Mouse (Mus musculus) C2C12 (cell line): ENCODE data around the gene Isg15. TPM values are rescaled to one million over a fixed set of nuclear protein-coding genes. Genes with fewer than 3 reads are reported as not detected.

ENCODE experiments used
- H3K27me3 ChIP-seq: one replicate; pipeline ENCODE4 v1.6.1; 2011; ENCODE audit not compliant: control insufficient read depth, insufficient read depth, insufficient read length
- H3K36me3 ChIP-seq: one replicate; pipeline ENCODE4 v1.6.1; 2011; ENCODE audit not compliant: control insufficient read depth, insufficient read depth
- H3K4me3 ChIP-seq: one replicate; pipeline ENCODE4 v1.5.1; 2011; ENCODE audit warnings: mild to moderate bottlenecking, control low read depth; ENCODE audit not compliant: poor library complexity, insufficient read depth, severe bottlenecking
- H3K79me2 ChIP-seq: one replicate; pipeline ENCODE4 v1.6.1; 2011; ENCODE audit not compliant: control insufficient read depth, insufficient read depth
- H3K79me3 ChIP-seq: one replicate; pipeline ENCODE4 v1.6.1; 2011; ENCODE audit warnings: low read depth, control low read depth
- H3ac ChIP-seq: one replicate; pipeline ENCODE3; 2011; ENCODE audit warnings: low read depth; ENCODE audit not compliant: control insufficient read depth, insufficient read length
- CEBPB ChIP-seq: IDR thresholded peaks from one replicate; pipeline ENCODE4 v1.6.1; 2011; ENCODE audit warnings: low read depth, mild to moderate bottlenecking, control low read depth, moderate library complexity
- CTCF ChIP-seq: IDR thresholded peaks from one replicate; pipeline ENCODE4 v1.5.1; 2011; ENCODE audit not compliant: control insufficient read depth, insufficient read depth, insufficient read length
- FOSL1 ChIP-seq: IDR thresholded peaks from one replicate; pipeline ENCODE4 v1.8.0; 2011; ENCODE audit warnings: mild to moderate bottlenecking, low read length; ENCODE audit not compliant: poor library complexity, insufficient read depth, severe bottlenecking
- MAX ChIP-seq: IDR thresholded peaks from one replicate; pipeline ENCODE4 v1.6.1; 2011; ENCODE audit warnings: mild to moderate bottlenecking, control low read depth
- MYOD1 ChIP-seq: IDR thresholded peaks from one replicate; pipeline ENCODE4 v1.6.1; 2011; ENCODE audit warnings: low read depth; ENCODE audit not compliant: control insufficient read depth, insufficient read length
- MYOG ChIP-seq: IDR thresholded peaks from one replicate; pipeline ENCODE4 v1.6.1; 2011; ENCODE audit not compliant: control insufficient read depth, insufficient read length; ENCODE audit errors: extremely low read depth
- USF1 ChIP-seq: IDR thresholded peaks from one replicate; pipeline ENCODE4 v1.6.1; 2011; ENCODE audit warnings: low read depth, mild to moderate bottlenecking, control low read depth, moderate library complexity
- polyA plus RNA-seq: library from polyadenylated mRNA; unstranded; fragments of >200 nt; fragmentation: generic; extraction: Trizol; gene quantifications from one replicate; pipeline ENCODE4 v1.2.1, GENCODE M21; 2012; ENCODE audit warnings: missing spikeins

Gene Isg15
- polyA plus RNA-seq, 1 experiment, result 1.0 TPM

DNA sequence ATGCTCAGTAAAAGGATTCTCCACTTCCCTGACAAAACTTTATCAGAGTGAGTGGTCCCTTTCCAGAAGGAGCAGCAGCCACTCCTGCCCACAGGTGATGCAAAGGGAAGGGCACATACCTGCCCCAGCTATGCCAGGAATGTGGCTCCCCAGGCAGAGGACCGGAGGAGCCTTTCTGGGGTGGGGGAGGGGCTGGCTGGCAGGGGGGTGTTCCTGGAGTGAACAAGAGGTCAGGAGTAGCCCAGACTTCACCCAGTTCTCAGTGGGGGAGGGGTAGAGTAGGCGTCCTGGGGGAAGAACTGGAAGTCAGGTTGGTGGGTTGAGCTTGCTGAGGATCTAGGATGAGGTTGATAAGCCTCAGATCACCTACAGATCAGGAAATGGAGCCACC, 7.4 kb downstream of the Isg15 start:
- Histone ChIP-seq H3K79me2 (no peaks in the 10 kb centered on the region), H3K27me3 (no peaks in the 10 kb centered on the region), H3ac (no peak overlapping the region), H3K79me3 (no peaks in the 10 kb centered on the region), H3K36me3 (no peaks in the 10 kb centered on the region), H3K4me3 (no peak overlapping the region)
- no peak for TF ChIP-seq CTCF
- no peak for TF ChIP-seq CEBPB
- TF ChIP-seq MYOD1, result no peak
- TF ChIP-seq MAX, result no peak
- TF ChIP-seq MYOG, result no peak
- no peak for TF ChIP-seq FOSL1
- TF ChIP-seq USF1, result no peak

DNA sequence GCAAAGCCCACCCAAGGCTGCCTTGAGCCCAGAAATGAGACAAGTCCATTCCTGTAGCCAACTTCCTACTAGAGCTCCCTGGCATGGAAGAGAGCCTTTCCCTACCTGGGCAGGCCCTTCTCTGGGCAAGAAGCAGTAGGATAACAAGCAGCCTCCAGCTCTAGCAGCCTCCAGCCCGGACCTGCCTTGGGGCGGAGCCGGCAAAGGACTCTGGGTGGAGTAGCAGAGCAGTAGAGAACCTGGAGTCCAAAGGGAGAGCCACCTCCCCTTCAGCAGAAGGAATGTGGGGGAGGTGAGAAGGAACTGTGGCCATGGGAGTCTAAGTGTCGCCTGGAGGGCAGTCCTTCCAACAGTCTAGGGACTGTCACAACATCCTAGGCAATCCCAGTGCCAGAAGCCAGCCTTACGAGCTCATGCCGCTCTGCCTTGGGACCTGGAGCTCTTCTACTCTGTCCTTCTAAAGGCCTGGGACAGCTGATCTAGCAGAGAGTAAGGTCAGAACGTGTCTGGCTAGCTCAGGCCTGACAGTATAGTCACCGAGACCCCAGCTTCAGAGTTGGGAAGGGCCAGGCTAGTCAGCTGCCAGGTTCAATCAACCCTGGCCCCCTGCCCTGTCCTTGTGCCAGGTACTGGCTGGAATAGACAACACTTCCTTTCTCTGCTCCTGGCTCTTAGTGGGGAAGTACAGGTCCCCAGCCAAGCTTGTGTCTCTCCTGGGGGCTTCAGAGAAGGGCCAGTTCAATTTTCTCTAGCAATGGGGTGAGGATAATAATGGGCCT, 8.0 kb downstream of the Isg15 start:
- Histone ChIP-seq H3K36me3 (no peaks in the 10 kb centered on the region), H3K79me2 (no peaks in the 10 kb centered on the region), H3K79me3 (no peaks in the 10 kb centered on the region), H3K4me3 (no peak overlapping the region), H3ac (no peak overlapping the region), H3K27me3 (no peaks in the 10 kb centered on the region)
- no peak for TF ChIP-seq CEBPB
- TF ChIP-seq MAX, result no peak
- TF ChIP-seq USF1, result no peak
- TF ChIP-seq FOSL1, result no peak
- no peak for TF ChIP-seq MYOG
- TF ChIP-seq CTCF, result no peak
- TF ChIP-seq MYOD1, result no peak

DNA sequence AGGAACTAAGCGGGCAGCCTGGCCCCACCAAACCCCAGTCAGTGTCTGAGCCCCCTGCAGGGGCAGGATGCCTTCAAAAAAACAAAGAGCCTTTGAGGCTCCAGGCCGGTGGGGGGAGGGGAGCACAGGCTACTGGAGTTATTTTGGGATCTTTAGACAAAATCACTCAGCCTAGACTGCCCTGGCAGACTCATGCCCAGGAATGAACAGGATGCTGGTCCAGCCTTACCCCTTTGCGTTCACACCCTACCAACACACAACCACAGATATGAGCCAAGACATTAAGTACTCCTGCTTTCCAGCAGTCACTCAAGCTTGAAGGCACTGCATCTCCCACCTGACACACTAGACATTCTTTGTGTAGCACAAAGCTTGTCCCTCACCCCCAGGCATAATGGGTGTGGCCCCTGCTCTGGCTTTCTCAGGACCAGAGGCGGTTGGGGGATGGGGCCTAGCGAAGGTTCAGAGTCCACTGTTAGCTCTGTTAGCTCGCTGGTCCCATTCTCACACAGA, 11.8 kb downstream of the Isg15 start:
- Histone ChIP-seq H3K79me2 (no peaks in the 10 kb centered on the region), H3K79me3 (no peaks in the 10 kb centered on the region), H3ac (no peak overlapping the region), H3K36me3 (no peaks in the 10 kb centered on the region), H3K27me3 (no peaks in the 10 kb centered on the region), H3K4me3 (no peak overlapping the region)
- no peak for TF ChIP-seq USF1
- TF ChIP-seq MYOD1, result no peak
- TF ChIP-seq CTCF, result no peak
- TF ChIP-seq FOSL1, result no peak
- TF ChIP-seq MAX, result no peak
- no peak for TF ChIP-seq MYOG
- TF ChIP-seq CEBPB, result no peak

DNA sequence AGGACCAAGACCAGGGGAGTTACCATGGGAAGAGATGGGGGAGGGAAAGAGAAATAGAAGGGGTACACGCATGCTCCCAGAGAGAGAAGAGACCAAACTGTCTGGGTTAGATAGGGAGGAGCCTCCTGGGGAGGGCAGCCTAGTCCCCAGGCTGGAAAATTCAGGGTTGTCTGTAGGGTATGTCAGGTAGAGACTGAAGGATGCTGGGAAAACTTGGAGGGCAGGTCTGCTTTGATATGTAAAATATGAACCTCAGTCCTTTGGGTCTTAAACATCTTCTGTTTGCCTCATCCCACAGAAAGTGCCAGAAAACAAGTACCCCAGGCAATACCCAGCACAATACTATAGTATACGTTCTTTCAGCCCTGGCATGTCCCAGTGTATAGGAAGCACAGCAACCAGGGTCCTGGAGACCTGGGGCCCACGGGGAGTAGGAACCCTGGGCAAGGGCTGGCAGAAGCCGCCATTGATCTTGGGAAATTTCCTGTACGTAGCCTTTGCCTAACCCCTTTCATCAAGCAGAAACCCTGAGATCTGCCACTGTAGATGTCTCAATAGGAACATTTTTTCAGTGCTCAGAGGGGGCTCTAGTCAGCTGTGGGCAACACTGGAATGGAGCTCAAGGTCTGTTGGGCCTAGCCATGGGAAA, 12.3 kb downstream of the Isg15 start:
- TF ChIP-seq MYOG, result no peak
- no peak for TF ChIP-seq FOSL1
- no peak for TF ChIP-seq CEBPB
- TF ChIP-seq MAX, result no peak
- no peak for TF ChIP-seq CTCF
- no peak for TF ChIP-seq USF1
- TF ChIP-seq MYOD1, result no peak
- Histone ChIP-seq H3ac (no peak overlapping the region), H3K36me3 (no peaks in the 10 kb centered on the region), H3K27me3 (no peaks in the 10 kb centered on the region), H3K79me3 (no peaks in the 10 kb centered on the region), H3K79me2 (no peaks in the 10 kb centered on the region), H3K4me3 (no peak overlapping the region)

DNA sequence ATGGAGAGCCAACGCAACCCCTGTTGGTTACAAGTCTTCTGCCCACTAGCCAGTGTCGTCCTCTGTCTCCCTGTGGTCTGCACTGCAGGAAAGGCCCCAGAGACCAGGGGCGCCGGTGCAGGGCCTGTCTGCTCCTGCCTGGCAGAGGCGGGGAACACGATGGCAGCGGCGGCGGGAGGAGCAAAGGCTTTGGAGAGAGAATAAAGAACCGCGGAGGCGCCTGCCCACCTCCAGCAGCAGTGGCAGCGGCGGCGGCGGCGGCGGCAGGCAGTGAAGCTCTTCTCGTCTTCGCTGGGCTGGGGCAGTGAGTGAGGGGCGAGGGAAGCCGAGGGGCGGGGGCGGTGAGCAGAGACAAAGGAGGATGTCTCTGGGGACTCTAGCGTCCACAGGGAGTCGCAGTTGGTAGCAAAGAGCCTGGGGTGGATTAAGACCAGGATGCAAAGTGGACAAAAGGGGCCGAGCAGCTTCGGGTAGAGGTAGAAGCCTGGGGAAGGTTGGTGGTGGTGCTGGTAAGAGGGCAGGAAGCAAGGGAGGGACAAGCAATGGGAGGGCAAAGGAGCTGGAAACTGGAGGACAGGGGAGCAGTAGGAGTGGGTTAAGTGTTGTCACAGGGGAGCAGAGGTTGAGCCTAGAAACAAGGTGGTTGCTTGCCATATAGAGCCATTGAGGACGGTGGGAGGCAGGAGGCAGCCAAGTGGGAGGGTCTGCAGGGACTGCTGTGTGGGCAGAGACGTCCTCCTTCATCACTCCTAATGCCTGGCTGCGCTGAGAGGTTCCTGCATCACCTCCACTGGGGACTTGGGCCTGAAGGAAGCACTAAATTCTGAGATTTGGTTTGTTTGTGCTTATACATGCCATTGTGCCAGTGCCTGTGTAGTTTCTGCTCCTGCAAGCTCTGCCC, 14.4 kb downstream of the Isg15 start:
- H3K4me3 ChIP-seq, result no peak overlapping the region
- TF ChIP-seq CTCF (no peak), MYOD1 (no peak), FOSL1 (no peak), MAX (no peak), CEBPB (no peak), MYOG (no peak), USF1 (no peak)
- no peak overlapping the region for H3ac ChIP-seq
- no peaks in the 10 kb centered on the region for H3K79me2 ChIP-seq
- no peaks in the 10 kb centered on the region for H3K79me3 ChIP-seq
- H3K36me3 ChIP-seq, result no peaks in the 10 kb centered on the region
- no peaks in the 10 kb centered on the region for H3K27me3 ChIP-seq
